Mouse (Mus musculus): ENCODE measurements around the gene Tmem169.

DNA sequence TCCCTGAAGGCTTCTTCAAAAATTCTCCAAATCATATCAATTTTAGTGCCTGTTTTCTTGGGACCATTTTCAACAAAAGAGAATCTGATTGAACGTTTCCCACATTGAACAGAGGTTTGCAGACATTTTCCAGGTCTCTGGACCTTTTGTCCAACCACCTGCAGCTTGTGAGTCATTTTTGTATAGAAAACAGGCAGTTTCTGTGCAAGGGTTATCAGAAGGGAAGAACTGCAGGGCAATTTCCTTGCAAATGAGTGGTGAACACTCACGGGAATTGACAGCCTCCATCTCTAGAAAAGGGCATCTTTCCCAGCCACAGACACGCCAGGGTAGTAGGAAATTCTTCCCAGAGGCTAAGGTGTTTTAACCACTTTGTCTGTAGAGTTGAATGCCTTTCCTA lies 22.1 kb downstream of the Tmem169 start:
- TF ChIP-seq CTCF (IDR thresholded peaks at IDR 0.05; ENCODE audit: borderline replicate concordance, control insufficient read depth, extremely low read depth, insufficient read depth, low read length, poor library complexity) (no peak), POLR2A (IDR thresholded peaks at IDR 0.05; ENCODE audit: control insufficient read depth, extremely low read depth, insufficient read depth, low read length, poor library complexity) (no peak)
